Mouse (Mus musculus): ENCODE results near the gene Tbx10.
"Not testable (repeated sequence)": the region's sequence is repeated elsewhere in the genome, so short reads cannot be mapped to it uniquely, and the experiment has no call there.

GRCm38 (mm10) chr19:4049069-4049468, 56.5 kb downstream of the Tbx10 start:
- peak; percentile 38; the same call in 1 of the 2 replicates for TF ChIP-seq CTCF (IDR thresholded peaks at IDR 0.05; ENCODE audit: extremely low read depth, insufficient read length, insufficient replicate concordance, low read depth, low read length)
- TF ChIP-seq POLR2A (IDR thresholded peaks at IDR 0.05; ENCODE audit: low read depth, low read length) = not testable (repeated sequence)

All from small intestine, adult 2 months (tissue).